Mouse (Mus musculus): Measurements from ENCODE around the gene Vmn1r119. TPM values are rescaled to one million over a fixed set of nuclear protein-coding genes. Genes with fewer than 3 reads are reported as not detected.
"Not testable (repeated sequence)": the region's sequence is repeated elsewhere in the genome, so short reads cannot be mapped to it uniquely, and the experiment has no call there.

Vmn1r119 gene
- polyA plus RNA-seq (2012; fragmentation: generic; extraction: Trizol) = not detected
- long read RNA-seq, experiment 1 = 0 reads
- long read RNA-seq, experiment 2 = 0 reads

DNA sequence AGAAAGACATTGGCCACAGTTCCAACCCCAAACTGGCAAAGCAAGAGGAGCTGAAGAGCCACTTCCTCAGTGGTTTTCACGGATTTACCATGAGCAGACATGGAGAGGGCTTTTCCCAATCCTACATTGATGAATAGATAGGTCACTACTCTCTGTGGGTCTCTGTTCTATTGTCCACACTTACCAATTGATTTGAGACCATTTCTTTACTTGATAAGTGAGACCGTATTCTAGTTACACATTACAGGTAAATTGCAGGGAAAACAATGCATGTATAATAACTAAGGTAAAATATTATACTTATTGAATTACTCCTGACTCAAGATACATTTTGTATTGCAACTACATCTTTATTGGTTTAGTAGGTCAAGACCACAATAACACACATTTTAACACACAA lies at the start of gene Vmn1r119:
TSS of gene Vmn1r119 (minus strand) at position 101 of the 400 bp plus-strand sequence.
- H3ac ChIP-seq (ENCODE audit: control insufficient read depth, insufficient read length, low read depth); H3K4me3 ChIP-seq (ENCODE audit: insufficient read depth, poor library complexity, severe bottlenecking); H3K36me3 ChIP-seq (ENCODE audit: control insufficient read depth, insufficient read depth); H3K79me2 ChIP-seq (ENCODE audit: control insufficient read depth, insufficient read depth); H3K79me3 ChIP-seq (ENCODE audit: low read depth); H3K27me3 ChIP-seq (ENCODE audit: control insufficient read depth, insufficient read depth, insufficient read length): not testable (repeated sequence)

GRCm38 (mm10) chr7:21053684-21054083 lies 41.4 kb upstream of the Vmn1r119 start, which contains the start of gene Vmn1r120:
Gene Vmn1r120 (minus strand): TSS chr7:21053784.
- not testable (repeated sequence) for H3K36me3 ChIP-seq (ENCODE audit: control insufficient read depth, insufficient read depth); H3K79me2 ChIP-seq (ENCODE audit: control insufficient read depth, insufficient read depth); H3K27me3 ChIP-seq (ENCODE audit: control insufficient read depth, insufficient read depth, insufficient read length); H3K79me3 ChIP-seq (ENCODE audit: low read depth); H3K4me3 ChIP-seq (ENCODE audit: insufficient read depth, poor library complexity, severe bottlenecking); H3ac ChIP-seq (ENCODE audit: control insufficient read depth, insufficient read length, low read depth)

Other genes starting within 250 kb of the Vmn1r119 start
- not detected for gene Vmn1r112, start 241.3 kb downstream of the Vmn1r119 start, polyA plus RNA-seq (2012; fragmentation: generic; extraction: Trizol)
- gene Vmn1r113, start 225.2 kb downstream of the Vmn1r119 start, polyA plus RNA-seq (2012; fragmentation: generic; extraction: Trizol) = not detected
- gene Vmn1r114, start 200.3 kb downstream of the Vmn1r119 start, polyA plus RNA-seq (2012; fragmentation: generic; extraction: Trizol) = not detected
- gene Vmn1r115, start 167.5 kb downstream of the Vmn1r119 start, polyA plus RNA-seq (2012; fragmentation: generic; extraction: Trizol) = not detected
- not detected for gene Vmn1r116, start 140.2 kb downstream of the Vmn1r119 start, polyA plus RNA-seq (2012; fragmentation: generic; extraction: Trizol)
- not detected for gene Vmn1r117, start 128.3 kb downstream of the Vmn1r119 start, polyA plus RNA-seq (2012; fragmentation: generic; extraction: Trizol)
- not detected for gene Vmn1r118, start 100.1 kb downstream of the Vmn1r119 start, polyA plus RNA-seq (2012; fragmentation: generic; extraction: Trizol)
- gene Vmn1r120, start 41.3 kb upstream of the Vmn1r119 start, polyA plus RNA-seq (2012; fragmentation: generic; extraction: Trizol) = not detected
- gene Vmn1r121, start 86.1 kb upstream of the Vmn1r119 start, polyA plus RNA-seq (2012; fragmentation: generic; extraction: Trizol) = not detected
- not detected for gene Vmn1r122, start 121.7 kb upstream of the Vmn1r119 start, polyA plus RNA-seq (2012; fragmentation: generic; extraction: Trizol)
- gene Vmn1r123, start 149.7 kb upstream of the Vmn1r119 start, polyA plus RNA-seq (2012; fragmentation: generic; extraction: Trizol) = not detected
- gene Gm5157, start 178.0 kb upstream of the Vmn1r119 start, polyA plus RNA-seq (2012; fragmentation: generic; extraction: Trizol) = not detected
- not detected for gene Vmn1r124, start 248.2 kb upstream of the Vmn1r119 start, polyA plus RNA-seq (2012; fragmentation: generic; extraction: Trizol)

Measured in C2C12 (cell line).